Mouse (Mus musculus): Measurements from ENCODE around the gene Wrap53. TPM values are rescaled to one million over a fixed set of nuclear protein-coding genes. Genes with fewer than 3 reads are reported as not detected.
"Not testable (repeated sequence)": the region's sequence is repeated elsewhere in the genome, so short reads cannot be mapped to it uniquely, and the experiment has no call there.

The Wrap53 gene
- total RNA-seq, 2 experiments from 2014 or later = 4.6 to 6.1 TPM

GRCm38 (mm10) chr11:69547071-69547470 is 33.0 kb downstream of the Wrap53 start:
- no peak for DNase-seq (ENCODE audit: low spot score)
- intact Hi-C loops (cut with DNase I) = loop anchor here (2.0 kb wide), 1 partner anchor 66 kb away; no protein-coding TSS in a partner anchor

GRCm38 (mm10) chr11:69546423-69547053 is 33.5 kb downstream of the Wrap53 start:
- intact Hi-C loops (cut with DNase I) = loop anchor here (2.0 kb wide), 1 partner anchor 66 kb away; no protein-coding TSS in a partner anchor
- DNase-seq (ENCODE audit: low spot score) = peak; percentile 45

- no peak for DNase-seq (ENCODE audit: low spot score)
- intact Hi-C loops (cut with DNase I) = loop anchor here (2.0 kb wide), 1 partner anchor 67 kb away; no protein-coding TSS in a partner anchor
Observed at GRCm38 (mm10) chr11:69545957-69546356, 34.1 kb downstream of the Wrap53 start.

- no peak for DNase-seq (ENCODE audit: low spot score)
- intact Hi-C loops (cut with DNase I) = no loop called here
Observed at GRCm38 (mm10) chr11:69543598-69543997, 36.5 kb downstream of the Wrap53 start.

- DNase-seq (ENCODE audit: low spot score); intact Hi-C loops (cut with DNase I): not testable (repeated sequence)
Observed at GRCm38 (mm10) chr11:69541741-69542140, 38.3 kb downstream of the Wrap53 start.

- no peak for DNase-seq (ENCODE audit: low spot score)
- intact Hi-C loops (cut with DNase I) = no loop called here
Observed at GRCm38 (mm10) chr11:69540700-69541099, 39.4 kb downstream of the Wrap53 start.

GRCm38 (mm10) chr11:69534990-69535389 is 45.1 kb downstream of the Wrap53 start:
- no peak for DNase-seq (ENCODE audit: low spot score)
- intact Hi-C loops (cut with DNase I) = no loop called here

- intact Hi-C loops (cut with DNase I) = no loop called here
Observed at GRCm38 (mm10) chr11:69532480-69533150, 47.4 kb downstream of the Wrap53 start.

GRCm38 (mm10) chr11:69530755-69531154 is 49.3 kb downstream of the Wrap53 start:
- intact Hi-C loops (cut with DNase I); DNase-seq (ENCODE audit: low spot score): not testable (repeated sequence)

More at GRCm38 (mm10) chr11:69532480-69533150, 47.4 kb downstream of the Wrap53 start:
- DNase-seq (ENCODE audit: low spot score) = no peak

- DNase-seq (ENCODE audit: low spot score); intact Hi-C loops (cut with DNase I): not testable (repeated sequence)
Observed at GRCm38 (mm10) chr11:69530281-69530680, 49.8 kb downstream of the Wrap53 start.

- intact Hi-C loops (cut with DNase I) = no loop called here
- DNase-seq (ENCODE audit: low spot score) = no peak
Observed at GRCm38 (mm10) chr11:69528031-69528390, 52.0 kb downstream of the Wrap53 start.

GRCm38 (mm10) chr11:69527098-69528030 is 52.7 kb downstream of the Wrap53 start:
- no peak for DNase-seq (ENCODE audit: low spot score)
- intact Hi-C loops (cut with DNase I) = no loop called here

- no peak for DNase-seq (ENCODE audit: low spot score)
- intact Hi-C loops (cut with DNase I) = no loop called here
Observed at GRCm38 (mm10) chr11:69526631-69527030, 53.4 kb downstream of the Wrap53 start.

- intact Hi-C loops (cut with DNase I) = no loop called here
- DNase-seq (ENCODE audit: low spot score) = no peak
Observed at GRCm38 (mm10) chr11:69525661-69526060, 54.4 kb downstream of the Wrap53 start.

GRCm38 (mm10) chr11:69523651-69524050 is 56.4 kb downstream of the Wrap53 start:
- no peak for DNase-seq (ENCODE audit: low spot score)
- intact Hi-C loops (cut with DNase I) = no loop called here

- no peak for DNase-seq (ENCODE audit: low spot score)
- intact Hi-C loops (cut with DNase I) = no loop called here
Observed at GRCm38 (mm10) chr11:69521526-69522149, 58.4 kb downstream of the Wrap53 start.

GRCm38 (mm10) chr11:69519976-69520375 is 60.1 kb downstream of the Wrap53 start:
- intact Hi-C loops (cut with DNase I) = no loop called here

GRCm38 (mm10) chr11:69516661-69517060 is 63.4 kb downstream of the Wrap53 start:
- no peak for DNase-seq (ENCODE audit: low spot score)
- intact Hi-C loops (cut with DNase I) = no loop called here

More at GRCm38 (mm10) chr11:69519976-69520375, 60.1 kb downstream of the Wrap53 start:
- no peak for DNase-seq (ENCODE audit: low spot score)

- intact Hi-C loops (cut with DNase I) = no loop called here
- DNase-seq (ENCODE audit: low spot score) = no peak
Observed at GRCm38 (mm10) chr11:69516151-69516640, 63.9 kb downstream of the Wrap53 start.

GRCm38 (mm10) chr11:69513840-69514239 is 66.2 kb downstream of the Wrap53 start:
- intact Hi-C loops (cut with DNase I) = loop anchor here (1.0 to 2.0 kb wide), 3 partner anchors 82 to 245 kb away; no protein-coding TSS in a partner anchor
- no peak for DNase-seq (ENCODE audit: low spot score)

All from heart, postnatal 25 days (tissue).